Mouse (Mus musculus) spleen, postnatal 4 days (tissue): ENCODE data around the gene Klk7.

Experiments used
- DNase-seq, 2 experiments: peaks; one replicate each; pipeline ENCODE4 v3.0.0; 2022; ENCODE audit warnings: low spot score in 2 of 2

The Klk7 gene

DNA sequence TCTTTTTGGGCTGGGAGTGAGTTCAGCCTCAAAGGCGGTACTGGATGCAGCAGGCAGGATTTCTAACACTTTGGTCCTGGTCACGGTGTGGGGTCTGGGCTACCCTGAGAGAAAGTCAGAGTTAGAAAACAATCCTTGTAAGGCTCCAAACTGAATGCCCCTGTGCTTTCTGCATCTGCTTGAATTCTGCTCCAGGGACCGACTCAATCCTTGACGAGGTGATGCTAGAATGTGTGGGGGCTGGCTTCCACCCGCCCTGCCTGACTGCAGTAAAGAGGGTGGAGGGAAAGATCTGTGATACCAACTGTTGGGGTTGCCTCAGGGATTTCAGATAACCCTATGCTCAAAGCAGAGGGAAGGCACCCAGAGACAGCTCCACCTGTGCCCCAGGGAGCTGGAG, at the start of gene Klk7:
Gene Klk7, plus strand, starts transcription at position 301 of the 400 bp plus-strand sequence.
- DNase-seq, result no peak

DNA sequence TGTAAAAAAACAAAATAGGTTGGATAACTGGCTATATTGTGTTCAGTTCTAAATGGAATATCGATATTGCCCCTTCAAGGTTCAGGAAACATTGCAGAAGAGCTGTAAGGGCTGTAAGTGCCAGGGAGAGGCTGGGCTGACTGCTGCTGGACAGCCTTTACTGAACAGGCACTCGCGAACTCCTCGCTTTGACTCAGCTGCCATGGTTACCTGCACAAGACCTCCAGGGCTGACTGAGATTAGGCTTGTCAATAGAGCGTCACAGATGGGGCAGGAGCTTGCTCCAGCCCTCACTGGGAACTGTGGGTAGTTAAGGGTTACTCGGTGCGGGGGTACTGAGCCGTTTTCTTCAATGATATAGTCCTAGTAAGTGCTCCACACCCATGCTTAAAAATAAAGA, 44.6 kb upstream of the Klk7 start:
- peak in 1 of 2 experiments; percentile 47 for DNase-seq

DNA sequence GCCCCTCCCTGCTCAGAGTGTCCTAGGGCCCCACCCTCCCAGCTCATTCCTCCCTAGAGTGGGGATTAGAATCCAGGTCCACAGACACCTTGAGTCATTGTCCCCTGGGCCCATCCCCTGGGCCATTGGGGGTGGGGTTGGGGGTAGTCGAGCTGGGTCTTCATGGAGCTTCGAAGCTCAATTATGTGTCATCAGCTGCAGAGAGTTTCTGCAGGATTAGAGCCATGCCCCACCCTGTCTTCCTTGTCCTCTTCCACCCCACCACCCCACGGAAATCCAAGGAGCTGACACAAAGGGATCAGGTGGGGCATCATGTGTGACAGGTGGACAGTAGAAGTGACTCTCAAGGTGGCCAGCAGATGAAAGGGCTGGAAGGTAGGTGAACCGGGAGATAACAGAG, 42.5 kb upstream of the Klk7 start, which contains the start of gene Klk12:
Gene Klk12, plus strand, starts transcription at position 301 of the 400 bp plus-strand sequence.
- DNase-seq, result peak in 1 of 2 experiments; percentile 49

DNA sequence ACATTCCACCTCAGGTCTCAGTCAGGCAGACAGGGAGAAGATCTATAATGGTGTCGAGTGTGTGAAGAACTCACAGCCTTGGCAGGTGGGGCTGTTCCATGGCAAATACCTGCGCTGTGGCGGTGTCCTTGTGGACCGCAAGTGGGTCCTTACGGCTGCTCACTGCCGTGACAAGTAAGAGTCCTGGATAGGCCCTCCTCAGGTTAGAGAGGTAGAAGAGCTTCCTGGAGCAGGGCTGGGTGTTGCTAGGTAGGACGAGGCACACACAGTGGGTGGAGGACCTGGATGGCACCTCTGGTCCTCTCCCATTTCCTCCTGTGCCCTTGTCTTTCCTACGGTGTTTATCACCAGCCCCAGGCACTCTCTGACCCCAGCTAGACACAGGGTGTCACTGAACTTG, 41.5 kb upstream of the Klk7 start:
- peak; percentile 5 to 40 for DNase-seq

DNA sequence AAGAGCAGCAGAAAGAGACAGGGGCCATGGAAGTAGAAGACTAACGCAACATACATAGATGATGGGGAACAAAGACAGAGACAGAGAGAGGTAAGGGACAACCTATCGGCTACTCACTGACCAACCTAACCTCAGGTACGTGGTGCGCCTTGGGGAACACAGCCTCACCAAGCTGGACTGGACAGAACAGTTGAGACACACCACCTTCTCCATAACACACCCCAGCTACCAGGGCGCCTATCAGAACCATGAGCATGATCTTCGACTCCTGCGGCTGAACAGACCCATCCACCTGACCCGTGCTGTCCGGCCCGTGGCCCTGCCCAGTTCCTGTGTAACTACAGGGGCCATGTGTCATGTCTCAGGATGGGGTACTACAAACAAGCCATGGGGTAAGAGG, 40.4 kb upstream of the Klk7 start:
- peak; percentile 8 to 56 for DNase-seq

DNA sequence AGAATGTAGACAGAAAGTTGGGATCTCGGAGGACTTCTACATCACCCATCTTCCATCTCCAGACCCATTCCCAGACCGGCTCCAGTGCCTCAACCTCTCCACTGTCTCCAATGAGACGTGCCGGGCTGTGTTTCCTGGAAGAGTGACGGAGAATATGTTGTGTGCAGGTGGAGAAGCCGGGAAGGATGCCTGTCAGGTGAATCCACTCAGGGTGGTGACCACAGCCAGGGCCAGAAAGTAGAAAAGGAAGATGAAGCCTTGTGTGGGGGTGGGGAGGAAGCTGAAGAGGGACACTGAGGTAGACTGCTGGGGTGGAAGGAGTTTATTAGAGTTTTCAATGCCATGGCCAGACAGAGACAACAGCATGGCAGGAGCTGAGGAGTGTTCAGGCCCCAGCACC, 39.2 kb upstream of the Klk7 start:
- peak; percentile 0 to 43 for DNase-seq

DNA sequence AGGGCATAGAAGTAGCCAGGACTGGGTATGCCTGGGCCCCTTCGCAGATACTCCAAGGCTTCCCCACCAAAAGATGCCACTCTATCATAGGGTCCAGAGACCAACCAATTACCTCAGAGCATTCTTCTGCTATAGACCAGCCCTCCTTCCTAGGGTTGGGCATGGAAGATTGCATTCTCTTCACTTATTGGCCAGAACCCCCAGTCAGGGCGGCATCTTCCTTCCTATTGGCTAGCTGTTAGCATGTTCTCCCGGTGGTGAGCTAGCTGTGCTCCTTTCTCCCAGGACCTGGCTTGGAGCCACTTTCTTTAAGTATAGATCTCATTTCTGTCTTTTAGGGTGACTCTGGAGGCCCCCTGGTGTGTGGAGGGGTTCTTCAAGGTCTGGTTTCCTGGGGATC, 38.2 kb upstream of the Klk7 start:
- peak; percentile 7 to 34 for DNase-seq

DNA sequence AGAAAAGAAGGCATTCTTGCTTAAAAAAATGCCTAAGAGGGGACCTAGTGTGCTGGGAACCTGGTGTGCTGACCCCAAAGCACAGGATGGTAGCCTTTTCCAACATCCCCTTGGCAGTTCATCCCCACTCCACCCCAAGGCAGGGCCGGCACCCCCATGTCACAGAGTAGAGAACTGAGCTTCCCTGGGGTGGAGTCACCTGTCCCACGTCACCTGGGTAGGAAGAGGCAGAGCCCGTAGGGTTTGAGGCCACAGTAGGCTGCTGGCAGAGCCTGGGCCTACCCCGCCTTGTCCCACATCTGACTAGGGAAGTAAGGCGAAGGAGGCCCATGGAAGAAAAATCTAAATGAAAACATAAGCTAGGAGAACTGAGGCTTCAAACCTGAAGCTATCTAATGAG, 36.7 kb upstream of the Klk7 start, which contains the start of gene Klk11:
Gene Klk11, plus strand, starts transcription at position 241 of the 400 bp plus-strand sequence.
- peak; percentile 8 to 50 for DNase-seq

DNA sequence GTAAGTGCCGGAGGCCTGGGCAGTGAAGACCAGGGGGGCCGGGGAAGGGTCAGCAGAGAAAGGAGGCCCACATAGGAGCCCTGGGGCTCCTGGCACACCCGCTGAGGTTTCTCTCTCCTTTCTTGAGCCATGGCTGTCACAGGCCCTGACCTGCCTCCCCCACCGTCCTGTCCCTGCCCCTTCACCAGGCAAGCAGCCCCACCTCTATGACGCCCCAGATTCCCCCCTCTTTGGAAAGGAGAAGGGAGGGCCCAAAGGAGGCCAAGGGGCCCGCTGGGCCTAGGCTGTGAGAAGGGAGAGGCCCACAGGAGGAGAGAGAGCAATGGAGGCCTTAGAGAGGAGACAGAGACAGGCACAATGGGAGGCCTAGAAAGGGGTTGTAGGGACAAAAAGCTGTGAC, 36.3 kb upstream of the Klk7 start:
- DNase-seq, result peak; percentile 8 to 56

DNA sequence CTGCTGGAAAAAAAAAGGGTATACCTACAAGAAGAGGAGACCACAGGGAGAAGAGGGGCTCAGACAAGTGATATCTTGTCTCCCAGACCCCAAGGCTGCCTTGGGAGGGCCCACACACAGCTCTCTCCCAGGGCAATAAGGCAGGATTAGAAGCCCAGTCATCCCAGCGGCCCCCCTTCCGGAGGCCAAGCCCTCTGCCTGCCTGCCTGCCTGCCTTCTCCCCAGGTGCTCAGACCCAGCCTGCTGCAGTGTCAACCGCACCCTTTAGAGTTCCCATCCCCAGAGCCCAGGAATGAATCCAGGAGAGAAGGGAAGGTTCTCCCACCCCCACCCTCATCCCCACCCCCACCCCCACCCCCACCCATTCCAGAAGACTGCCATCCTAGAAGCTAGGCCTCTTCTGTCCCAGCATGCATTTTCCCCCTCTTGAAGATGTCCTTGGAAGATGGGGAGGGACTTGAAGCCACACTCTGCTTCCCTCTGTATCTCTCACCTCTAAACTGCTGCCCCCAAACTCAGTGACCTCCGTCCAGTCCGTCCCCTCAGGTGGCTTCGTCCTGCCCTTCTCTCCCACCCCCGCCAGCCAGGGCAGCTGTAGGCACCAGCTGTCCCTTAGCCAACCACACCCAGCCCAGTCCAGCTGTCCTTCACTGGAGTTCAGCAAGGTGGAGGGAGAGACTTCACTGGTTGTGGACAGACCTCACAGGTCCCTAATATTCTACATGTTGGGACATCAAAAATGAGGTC, 35.6 kb upstream of the Klk7 start:
- DNase-seq, result peak; percentile 11 to 56

DNA sequence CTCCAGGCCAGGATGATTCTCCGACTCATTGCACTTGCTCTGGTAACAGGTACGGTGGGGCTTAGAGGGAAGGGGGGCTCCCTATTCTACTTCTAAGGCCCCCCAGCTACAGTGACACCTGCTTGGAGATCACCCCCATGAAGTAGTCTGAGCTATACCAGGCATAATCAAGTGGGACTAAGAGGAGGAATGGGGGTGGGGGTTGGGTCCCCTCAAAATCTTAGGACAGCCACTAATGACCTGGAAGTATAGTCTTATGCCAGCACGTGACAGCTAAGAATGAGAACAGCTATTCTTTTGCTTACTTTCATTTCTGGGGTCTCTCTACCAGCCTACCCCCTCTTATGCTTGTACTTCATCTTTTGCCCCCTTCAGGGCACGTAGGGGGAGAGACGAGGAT, 34.6 kb upstream of the Klk7 start:
- DNase-seq, result peak in 1 of 2 experiments; percentile 51

DNA sequence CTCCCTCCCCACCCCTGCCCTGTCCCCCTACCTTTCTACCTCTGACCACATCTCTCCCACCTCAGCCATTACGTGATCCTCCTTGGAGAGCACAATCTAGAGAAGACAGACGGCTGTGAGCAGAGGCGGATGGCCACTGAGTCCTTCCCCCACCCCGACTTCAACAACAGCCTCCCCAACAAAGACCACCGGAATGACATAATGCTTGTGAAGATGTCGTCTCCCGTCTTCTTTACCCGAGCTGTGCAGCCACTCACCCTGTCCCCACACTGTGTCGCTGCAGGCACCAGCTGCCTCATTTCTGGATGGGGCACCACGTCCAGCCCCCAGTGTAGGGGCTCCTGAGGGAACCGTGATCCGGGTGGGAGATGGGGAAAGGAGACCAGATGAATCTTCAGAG, 33.7 kb upstream of the Klk7 start:
- peak in 1 of 2 experiments; percentile 47 for DNase-seq

DNA sequence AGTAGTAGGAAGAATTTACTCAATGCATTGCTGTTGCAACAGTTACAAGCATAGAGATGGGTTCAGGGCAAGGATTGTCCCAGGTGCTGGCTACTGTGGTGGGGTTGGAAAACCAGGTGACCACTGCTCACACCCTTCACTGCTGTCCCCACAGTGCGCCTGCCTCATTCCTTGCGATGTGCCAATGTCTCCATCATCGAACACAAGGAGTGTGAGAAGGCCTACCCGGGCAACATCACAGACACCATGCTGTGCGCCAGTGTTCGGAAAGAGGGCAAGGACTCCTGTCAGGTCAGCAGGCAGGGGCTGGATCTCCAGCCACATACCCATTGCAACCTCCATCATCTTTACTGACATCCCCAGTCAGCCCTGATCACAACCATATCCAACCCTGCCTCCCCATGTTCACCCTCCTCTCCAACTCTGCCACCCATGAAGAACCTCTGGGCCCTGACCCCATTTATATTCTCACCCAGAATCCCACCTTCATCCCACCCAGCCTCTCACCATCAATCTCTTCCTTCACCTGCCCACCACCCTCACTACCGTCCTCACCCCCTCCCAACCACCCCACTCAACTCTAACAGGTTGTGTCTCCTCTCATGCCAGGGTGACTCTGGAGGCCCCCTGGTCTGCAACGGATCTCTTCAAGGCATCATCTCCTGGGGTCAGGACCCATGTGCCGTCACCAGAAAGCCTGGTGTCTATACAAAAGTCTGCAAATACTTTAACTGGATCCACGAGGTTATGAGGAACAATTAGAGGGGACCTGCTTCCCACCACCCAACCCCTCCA, 32.7 kb upstream of the Klk7 start:
- peak in 1 of 2 experiments; percentile 52 for DNase-seq

DNA sequence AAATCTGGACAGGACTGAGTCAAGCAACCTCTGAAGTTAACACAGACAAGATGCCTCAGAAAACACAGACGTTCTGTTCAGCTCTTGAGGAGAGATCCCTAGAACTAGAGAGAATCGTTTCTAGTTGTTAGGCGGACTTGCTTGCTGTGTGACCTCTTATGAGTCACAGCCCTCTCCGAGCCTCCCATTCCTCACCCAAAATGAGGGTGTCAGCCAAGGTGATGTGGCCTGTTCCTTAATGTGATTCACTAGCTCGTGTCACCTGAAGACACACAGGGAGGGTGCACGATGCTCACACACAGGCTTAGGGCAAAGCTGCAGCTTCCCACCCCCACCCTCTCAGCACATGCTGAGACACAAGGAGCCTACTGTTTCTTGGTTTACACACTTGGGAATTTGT, 30.9 kb upstream of the Klk7 start:
- DNase-seq, result no peak

DNA sequence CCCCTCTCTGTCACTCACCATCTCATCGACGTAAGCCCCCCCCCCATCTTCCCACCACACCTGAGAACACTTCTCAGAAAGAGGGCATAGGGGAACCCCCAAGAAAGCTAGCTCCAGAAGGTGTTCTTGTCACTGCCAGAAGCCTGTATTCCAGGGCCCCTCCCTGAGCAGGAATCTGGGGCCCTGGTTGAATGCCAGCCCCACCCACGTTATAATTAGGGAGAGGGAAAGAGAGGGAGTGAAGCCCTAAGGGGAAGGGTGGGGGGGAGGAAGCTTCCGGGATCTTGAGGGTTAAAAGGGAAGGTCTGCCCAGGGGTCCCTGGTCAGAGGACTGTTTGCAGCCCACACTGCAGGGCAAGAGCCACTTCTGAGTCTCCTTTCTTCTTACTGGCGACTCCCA, 30.3 kb upstream of the Klk7 start, which contains the start of gene Klk10:
Gene Klk10, plus strand, starts transcription at position 290 of the 400 bp plus-strand sequence.
- DNase-seq, result no peak

DNA sequence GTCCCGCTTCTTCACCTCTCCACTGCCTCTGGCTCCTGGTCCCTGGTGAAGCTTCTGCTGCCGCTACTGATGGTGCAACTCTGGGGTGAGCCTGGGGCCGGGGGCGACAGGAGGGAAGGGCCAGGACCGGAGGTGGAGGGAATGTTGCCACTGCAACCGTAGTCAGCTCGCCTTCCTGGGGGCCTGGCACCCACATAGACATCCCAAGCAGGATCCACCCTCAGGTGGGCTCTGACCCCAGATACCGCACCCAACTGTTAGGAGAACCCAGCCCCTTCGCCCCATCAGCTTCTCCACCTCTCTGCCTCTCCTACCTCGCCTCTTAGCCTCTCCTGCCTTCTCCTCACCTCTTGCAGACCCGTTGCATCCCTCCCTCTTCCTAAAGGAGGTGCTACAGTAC, 29.6 kb upstream of the Klk7 start:
- DNase-seq, result no peak

DNA sequence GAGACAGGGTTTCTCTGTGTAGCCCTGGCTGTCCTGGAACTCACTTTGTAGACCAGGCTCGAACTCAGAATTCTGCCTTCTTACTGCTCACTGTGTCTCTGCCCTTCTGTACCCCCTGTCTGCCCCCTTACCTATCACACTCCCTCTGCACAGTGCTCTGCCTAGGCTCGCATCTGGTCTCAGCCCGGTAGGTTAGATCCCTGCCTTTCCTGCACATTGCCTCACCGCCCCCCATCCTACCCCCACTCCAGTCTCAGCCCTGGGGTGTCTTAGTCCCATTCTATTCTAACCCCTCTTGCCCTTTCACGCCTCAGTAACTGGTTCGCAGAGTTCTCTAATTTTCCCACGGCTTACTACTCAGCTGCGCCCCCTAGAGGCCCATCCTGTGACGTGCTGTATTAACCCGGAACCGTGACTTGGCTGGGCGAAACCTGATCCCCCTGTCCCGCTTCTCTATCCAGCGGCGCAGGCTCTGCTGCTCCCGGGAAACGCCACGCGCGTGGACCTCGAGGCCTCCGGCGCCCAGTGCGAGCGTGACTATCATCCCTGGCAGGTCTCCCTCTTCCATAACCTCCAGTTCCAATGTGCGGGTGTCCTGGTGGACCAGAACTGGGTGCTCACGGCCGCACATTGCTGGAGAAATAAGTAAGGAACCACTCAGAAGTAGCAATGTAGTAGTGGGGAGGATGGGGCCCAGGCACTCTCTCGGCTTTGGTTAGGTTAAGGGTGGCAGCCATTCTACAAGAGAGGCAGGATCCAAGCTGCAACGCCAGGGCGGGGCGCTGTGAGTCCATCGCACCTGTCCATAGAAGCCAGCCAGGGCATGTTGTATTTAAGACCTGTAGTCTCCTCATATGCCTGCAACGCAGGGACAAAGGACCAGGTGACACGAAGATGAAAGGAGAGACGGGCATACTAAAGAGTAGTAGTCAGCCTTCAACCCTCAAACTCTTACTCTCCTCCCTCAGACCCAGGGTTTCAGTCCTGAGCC, 28.5 kb upstream of the Klk7 start:
- peak; percentile 60 to 87 for DNase-seq

DNA sequence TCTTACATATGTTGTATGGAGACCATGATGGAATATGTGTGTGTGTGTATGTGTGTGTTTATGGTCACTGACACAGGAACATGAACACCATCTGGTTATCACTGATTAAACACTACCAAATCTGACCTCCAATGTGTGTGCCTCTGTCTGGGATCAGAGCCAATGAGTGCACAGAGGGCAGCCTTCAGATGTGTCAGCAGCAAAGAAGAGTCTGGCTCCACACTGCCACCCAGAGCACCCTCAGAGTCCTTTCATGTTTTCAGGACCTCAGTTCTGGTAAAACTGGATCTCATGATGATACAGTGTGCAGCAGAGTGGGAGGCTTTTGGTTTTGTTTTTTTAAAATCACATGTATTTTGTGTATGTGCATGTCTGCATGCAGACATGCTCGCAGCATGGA, 25.8 kb upstream of the Klk7 start:
- no peak for DNase-seq

DNA sequence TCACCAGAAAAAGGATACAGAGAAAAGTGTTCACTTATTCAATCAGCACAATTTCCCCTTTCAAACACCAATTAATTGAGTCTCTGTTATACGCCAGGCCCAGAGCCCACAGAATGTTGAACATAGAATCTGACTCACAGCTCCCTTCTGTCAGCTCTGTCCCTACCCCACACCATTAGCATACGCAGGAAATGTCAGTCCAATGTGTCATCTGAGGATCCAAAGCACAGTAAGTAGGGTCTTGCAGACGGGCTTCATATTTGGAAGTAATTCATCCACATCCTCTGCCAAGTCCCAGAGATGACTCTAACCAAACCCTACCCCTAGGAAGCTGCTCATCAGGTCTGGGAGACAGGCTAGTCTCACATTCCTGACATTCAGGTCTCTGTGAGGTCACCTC, 23.0 kb upstream of the Klk7 start:
- DNase-seq, result no peak

DNA sequence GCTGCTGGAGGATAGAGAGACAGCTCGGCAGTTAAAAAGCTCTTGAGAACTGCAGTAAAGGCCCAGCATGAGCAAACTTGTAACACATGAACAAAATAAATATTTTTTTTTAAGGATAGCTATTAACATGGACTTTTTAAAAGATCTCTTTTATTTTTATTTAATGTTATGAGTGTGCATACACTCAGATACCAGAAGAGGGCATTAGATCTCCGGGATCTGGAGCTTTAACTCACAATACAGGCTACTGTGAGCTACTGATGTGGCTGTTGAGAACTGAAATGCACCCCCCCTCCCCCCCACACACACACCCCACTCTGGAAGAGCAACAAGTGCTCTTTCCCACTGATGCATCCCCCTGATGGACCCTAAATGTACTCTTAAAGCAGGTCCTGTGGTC, 21.8 kb upstream of the Klk7 start:
- DNase-seq, result no peak

DNA sequence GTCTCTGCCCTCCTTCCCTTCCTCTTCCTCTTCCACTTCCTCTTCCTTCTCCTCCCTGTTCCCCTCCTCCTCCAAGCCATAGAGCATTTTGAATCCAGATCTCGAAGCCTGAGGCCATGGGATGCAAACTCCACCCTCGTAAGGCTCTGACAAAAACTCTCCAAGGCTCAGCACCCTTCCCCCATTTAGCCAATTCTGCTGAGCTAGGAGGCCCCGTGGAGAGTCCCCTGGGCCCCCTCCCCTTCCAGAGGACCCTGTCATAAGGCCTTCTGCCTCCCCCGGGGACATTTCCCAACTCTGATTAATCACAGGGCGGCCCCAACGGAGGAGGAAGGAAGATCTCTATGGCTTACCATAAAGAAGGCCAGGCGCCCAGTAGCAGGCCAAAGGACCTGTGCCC, 19.5 kb upstream of the Klk7 start, which contains the start of gene Klk9:
Gene Klk9, plus strand, starts transcription at position 301 of the 400 bp plus-strand sequence.
- no peak for DNase-seq
